Comparison of ENCODE assay signal across 9 mouse cellular contexts in the genomic region with DNA sequence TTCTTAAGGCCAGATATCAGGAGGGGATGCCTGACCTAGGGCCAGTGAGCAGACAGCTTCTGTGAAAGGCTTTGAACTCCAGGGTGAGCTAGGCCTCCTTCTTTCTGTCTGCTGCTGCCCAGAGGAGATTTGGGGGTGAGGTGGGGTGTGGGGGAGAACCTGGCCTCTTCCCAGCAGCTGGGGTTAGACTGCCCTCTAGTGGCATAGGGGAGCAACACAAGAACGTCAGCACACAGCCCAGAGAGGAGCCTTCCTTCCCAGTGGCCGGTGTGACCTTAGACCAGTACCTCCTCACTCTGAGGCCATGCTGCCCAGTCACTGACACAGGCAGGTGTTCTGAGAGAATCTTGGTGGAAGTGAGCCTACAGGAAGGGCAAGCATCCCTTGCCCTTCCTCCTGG. TPM values are rescaled to one million over a fixed set of nuclear protein-coding genes. Genes with fewer than 3 reads are reported as not detected.
DNase-seq lines count a peak whose midpoint lies in the region; ATAC-seq and TF ChIP-seq lines count a peak whose summit lies in the region.
"Had no signal": no experiment of that assay in that cellular context is flagged by ENCODE, and none has a peak within 500 bp of the region (broad histone marks: within the 10 kb centered on the region; RNA-seq: fewer than 3 reads in every experiment).

No protein-coding gene starts in this region.

- H3K4me1 ChIP-seq in heart, embryonic 10.5 days = peaks cover 8% of the 10 kb centered on the region
- H3K4me1 ChIP-seq in kidney, postnatal 0 days (replicated peaks; ENCODE audit: insufficient read depth, low read length) = no peaks in the 10 kb centered on the region

- no peaks in the 10 kb centered on the region for H3K36me3 ChIP-seq in heart, embryonic 10.5 days
- H3K36me3 ChIP-seq in kidney, postnatal 0 days (ENCODE audit: insufficient read depth, low read length) = no peaks in the 10 kb centered on the region

- peak; percentile 79 for TF ChIP-seq CTCF in kidney, postnatal 0 days (IDR thresholded peaks at IDR 0.05; ENCODE audit: low read depth)

- H3K9me3 ChIP-seq in heart, embryonic 10.5 days = no peaks in the 10 kb centered on the region
- no peaks in the 10 kb centered on the region for H3K9me3 ChIP-seq in kidney, postnatal 0 days (replicated peaks; ENCODE audit: low read length)

- no peak overlapping the region for H3K27ac ChIP-seq in heart, embryonic 10.5 days
- no peak overlapping the region for H3K27ac ChIP-seq in kidney, postnatal 0 days

- no peak overlapping the region for H3K4me3 ChIP-seq in heart, embryonic 10.5 days
- H3K4me3 ChIP-seq in kidney, postnatal 0 days (replicated peaks; ENCODE audit: low read depth, low read length) = no peak overlapping the region

- peak; percentile 27 to 63 for DNase-seq in heart, postnatal 10 days
- no peak for DNase-seq in heart, embryonic 10.5 days (ENCODE audit: low spot score)
- DNase-seq in 416B (ENCODE audit: low read depth) (peak; percentile 52), NIH3T3 (ENCODE audit: low read depth) (peak; percentile 77)
- DNase-seq in cerebellum, postnatal 36 days = peak; percentile 65 to 66
- DNase-seq in kidney, postnatal 0 days (ENCODE audit: low spot score) = peak; percentile 61
- DNase-seq in thymus, postnatal 4 days = peak; percentile 76

- 5% methylated on average over 2 of the region's 2 CpGs for WGBS in heart, embryonic 10.5 days
- 0% methylated on average over 2 of the region's 2 CpGs for WGBS in kidney, postnatal 0 days

- H3K27me3 ChIP-seq in heart, embryonic 10.5 days (ENCODE audit: insufficient read depth, poor library complexity, severe bottlenecking) = peaks cover 96% of the 10 kb centered on the region
- peaks cover 38% of the 10 kb centered on the region for H3K27me3 ChIP-seq in kidney, postnatal 0 days (ENCODE audit: insufficient read depth, low read length)

- no peak for ATAC-seq in kidney, postnatal 0 days (replicated peaks; ENCODE audit: low FRiP score, low read depth)
- ATAC-seq in monocyte, adult 5-6 weeks (replicated peaks; ENCODE audit: insufficient number of reproducible peaks, low FRiP score, low TSS enrichment, poor library complexity, severe bottlenecking) = peak; percentile 40; the same call in 1 of the 2 replicates

- intact Hi-C loops in heart, postnatal 10 days (cut with DNase I) = loop anchor here (5.0 kb wide), 1 partner anchor 157 kb away; no protein-coding TSS in a partner anchor

- no peak overlapping the region for H3K4me2 ChIP-seq in kidney, postnatal 0 days (ENCODE audit: low read length)

- no peak overlapping the region for H3K9ac ChIP-seq in kidney, postnatal 0 days (ENCODE audit: low read depth, low read length)

RNA-seq across cellular contexts. Expression of gene Rhbg, which starts 10.4 kb away (rescaled TPM):
- total RNA-seq in heart, postnatal 10 days (2021) = not detected
- polyA plus RNA-seq in heart, embryonic 10.5 days (2016; fragmentation: Nextera tagmentation; extraction: Ambion mirVana) = 0.09 and 8.2 TPM in 2 replicates
- 23.2 and 24.2 TPM in 2 replicates for polyA plus RNA-seq in kidney, postnatal 0 days (2015; fragmentation: Nextera tagmentation; extraction: Ambion mirVana)
- total RNA-seq in monocyte, adult 5-6 weeks (2017) = not detected in 3 replicates
- total RNA-seq: layer of hippocampus, postnatal 25 days had no signal

RNA-seq across cellular contexts. Expression of gene Gm38392, which starts 42.9 kb away (rescaled TPM):
- total RNA-seq in heart, postnatal 10 days (2021) = under 1 TPM in 1 of 2 experiments, not detected in 1; 0.29 TPM
- 0.29 and 0.43 TPM in 2 replicates for polyA plus RNA-seq in heart, embryonic 10.5 days (2016; fragmentation: Nextera tagmentation; extraction: Ambion mirVana)
- 3.8 and 5.1 TPM in 2 replicates for polyA plus RNA-seq in kidney, postnatal 0 days (2015; fragmentation: Nextera tagmentation; extraction: Ambion mirVana)
- 0.43 TPM in 1 of 3 replicates, not detected in the others for total RNA-seq in monocyte, adult 5-6 weeks (2017)
- total RNA-seq: layer of hippocampus, postnatal 25 days had no signal

RNA-seq across cellular contexts. Expression of gene Tsacc, which starts 52.7 kb away (rescaled TPM):
- total RNA-seq in heart, postnatal 10 days (2021) = 1 to 10 TPM; 4.6 to 5.6 TPM
- 14.0 and 17.0 TPM in 2 replicates for polyA plus RNA-seq in heart, embryonic 10.5 days (2016; fragmentation: Nextera tagmentation; extraction: Ambion mirVana)
- 13.0 and 13.8 TPM in 2 replicates for polyA plus RNA-seq in kidney, postnatal 0 days (2015; fragmentation: Nextera tagmentation; extraction: Ambion mirVana)
- total RNA-seq in monocyte, adult 5-6 weeks (2017) = 5.1 TPM in 1 of 3 replicates, not detected in the others

RNA-seq across cellular contexts. Expression of gene Cct3, which starts 52.8 kb away (rescaled TPM):
- total RNA-seq in heart, postnatal 10 days (2021) = 100 to 1,000 TPM; 194 to 221 TPM
- polyA plus RNA-seq in heart, embryonic 10.5 days (2016; fragmentation: Nextera tagmentation; extraction: Ambion mirVana) = 626 and 718 TPM in 2 replicates
- 373 and 411 TPM in 2 replicates for polyA plus RNA-seq in kidney, postnatal 0 days (2015; fragmentation: Nextera tagmentation; extraction: Ambion mirVana)
- total RNA-seq in monocyte, adult 5-6 weeks (2017) = 95.0 to 123 TPM (median 105 TPM) in 3 replicates
